Mouse (Mus musculus) cerebellum, adult 2 months (tissue): Measurements from ENCODE around the gene Pias3.

Experiments used
- CTCF ChIP-seq: fragments of 200-500 bp; IDR thresholded peaks from 2 replicates; pipeline ENCODE4 v1.5.1; 2011; ENCODE audit warnings: low read depth, mild to moderate bottlenecking, control low read depth, low read length, moderate library complexity, borderline replicate concordance; ENCODE audit not compliant: insufficient read depth
- POLR2A ChIP-seq: fragments of 200-500 bp; IDR thresholded peaks from 2 replicates; pipeline ENCODE4 v1.6.1; 2011; ENCODE audit warnings: low read length, control low read depth, borderline replicate concordance; ENCODE audit not compliant: insufficient read depth

DNA sequence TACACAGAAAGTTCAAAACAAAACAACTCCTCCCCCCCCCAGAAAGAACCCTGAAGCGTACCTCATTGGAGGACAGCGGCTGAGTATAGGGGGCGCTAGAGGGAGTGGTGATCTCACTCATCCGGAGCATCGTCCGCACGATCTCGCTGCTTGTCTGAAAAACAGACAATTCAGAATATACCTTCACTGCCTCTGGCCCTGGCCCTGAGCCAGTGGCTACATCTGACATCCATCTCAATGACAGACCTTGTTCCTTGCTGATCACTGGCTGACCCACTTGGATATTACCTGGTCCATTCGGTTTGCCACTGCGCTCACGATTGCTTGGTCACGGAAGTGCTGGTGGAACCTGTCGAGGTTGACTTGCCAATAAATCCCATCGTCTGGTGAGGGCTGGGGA lies 23.0 kb downstream of the Pias3 start:
- peak; percentile 59; the same call in 1 of the 2 replicates for TF ChIP-seq POLR2A
- TF ChIP-seq CTCF = peak; percentile 77
